Mouse (Mus musculus) midbrain, embryonic 14.5 days (tissue): ENCODE data around the gene Scmh1. TPM values are rescaled to one million over a fixed set of nuclear protein-coding genes. Genes with fewer than 3 reads are reported as not detected.
"Not testable (repeated sequence)": the region's sequence is repeated elsewhere in the genome, so short reads cannot be mapped to it uniquely, and the experiment has no call there.

Experiments used
- ATAC-seq: fragments of 200-750 bp; cut with Nextera tagmentation; 2 replicates; pipeline ENCODE4 v1.8.0; 2017; ENCODE audit warnings: moderate number of reproducible peaks, moderate library complexity; ENCODE audit not compliant: low FRiP score, low TSS enrichment
- DNase-seq: peaks from one replicate; pipeline ENCODE4 v3.0.0-alpha.2; 2015
- H3K27ac ChIP-seq: fragments of 300-500 bp; sonication (generic); replicated peaks from 2 replicates; pipeline ENCODE4 v1.5.1; 2014; ENCODE audit warnings: mild to moderate bottlenecking, low read depth, low read length, moderate library complexity
- H3K27me3 ChIP-seq: fragments of 300-500 bp; sonication (generic); 2 replicates; pipeline ENCODE4 v1.6.1; 2014; ENCODE audit warnings: low read length, control low read depth, mixed read lengths; ENCODE audit not compliant: control insufficient read depth, insufficient read depth
- H3K36me3 ChIP-seq: fragments of 300-500 bp; sonication (generic); 2 replicates; pipeline ENCODE4 v1.6.1; 2014; ENCODE audit warnings: low read length, control low read depth; ENCODE audit not compliant: control insufficient read depth, insufficient read depth
- H3K4me1 ChIP-seq: fragments of 300-500 bp; sonication (generic); 2 replicates; pipeline ENCODE4 v1.6.1; 2014; ENCODE audit warnings: mild to moderate bottlenecking, antibody characterized with exemption, low read length, control low read depth; ENCODE audit not compliant: control insufficient read depth, insufficient read depth
- H3K4me2 ChIP-seq: fragments of 300-500 bp; sonication (generic); 2 replicates; pipeline ENCODE4 v1.6.1; 2014; ENCODE audit warnings: mild to moderate bottlenecking, low read length, moderate library complexity
- H3K4me3 ChIP-seq: fragments of 300-500 bp; sonication (generic); replicated peaks from 2 replicates; pipeline ENCODE4 v1.5.1; 2014; ENCODE audit warnings: low read depth, low read length
- H3K9ac ChIP-seq: fragments of 300-500 bp; sonication (generic); replicated peaks from 2 replicates; pipeline ENCODE4 v1.6.1; 2014; ENCODE audit warnings: mild to moderate bottlenecking, low read length, moderate library complexity
- H3K9me3 ChIP-seq: fragments of 300-500 bp; sonication (generic); 2 replicates; pipeline ENCODE4 v1.6.1; 2016; ENCODE audit warnings: low read length, control low read depth, mixed read lengths; ENCODE audit not compliant: control insufficient read depth
- WGBS: fragments of 180-500 bp; shearing (Covaris S2); extraction: QIAGEN DNeasy Blood & Tissue Kit; methylation state at CpG from one replicate; pipeline ENCODE4 v1.1.7; 2014; 5-methylcytosine and 5-hydroxymethylcytosine counted together
- polyA plus RNA-seq: library from polyadenylated mRNA; unstranded; fragments of >200 nt; fragmentation: Nextera tagmentation; extraction: Ambion mirVana; gene quantifications from 2 replicates; pipeline ENCODE4 v1.2.1, GENCODE M21; 2014

The Scmh1 gene
- polyA plus RNA-seq, 1 experiment from 2014 or later = 83.4 TPM

- Histone ChIP-seq H3K4me1 (no peaks in the 10 kb centered on the region), H3K36me3 (no peaks in the 10 kb centered on the region), H3K9me3 (no peaks in the 10 kb centered on the region), H3K4me2 (no peak overlapping the region), H3K27ac (no peak overlapping the region), H3K4me3 (no peak overlapping the region), H3K27me3 (no peaks in the 10 kb centered on the region), H3K9ac (no peak overlapping the region)
- WGBS = 42% methylated on average over 3 of the region's 3 CpGs
- DNase-seq (no peak), ATAC-seq (no peak)
Observed at GRCm38 (mm10) chr4:120392748-120393147, 12.3 kb upstream of the Scmh1 start.

- Histone ChIP-seq H3K27ac (no peak overlapping the region), H3K4me2 (no peak overlapping the region), H3K36me3 (no peaks in the 10 kb centered on the region), H3K9me3 (no peaks in the 10 kb centered on the region), H3K4me3 (no peak overlapping the region), H3K9ac (no peak overlapping the region), H3K27me3 (no peaks in the 10 kb centered on the region), H3K4me1 (no peaks in the 10 kb centered on the region)
- WGBS = 81% methylated on average over 3 of the region's 3 CpGs
- DNase-seq (no peak), ATAC-seq (no peak)
Observed at GRCm38 (mm10) chr4:120400251-120400650, 4.8 kb upstream of the Scmh1 start.

- H3K27ac ChIP-seq, ATAC-seq, H3K4me3 ChIP-seq, DNase-seq, H3K27me3 ChIP-seq, H3K9me3 ChIP-seq, H3K4me2 ChIP-seq, H3K36me3 ChIP-seq, H3K9ac ChIP-seq: not testable (repeated sequence)
- peaks cover 12% of the 10 kb centered on the region for H3K4me1 ChIP-seq
Observed at GRCm38 (mm10) chr4:120402105-120402504, 3.0 kb upstream of the Scmh1 start.

- H3K9ac ChIP-seq = no peak overlapping the region
- DNase-seq = no peak
- peak overlapping the region; percentile 91; the same call in 1 of the 2 replicates for H3K27ac ChIP-seq
- peak overlapping the region; percentile 63 for H3K4me2 ChIP-seq
- peaks cover 18% of the 10 kb centered on the region for H3K4me1 ChIP-seq
- no peak for ATAC-seq
- H3K36me3 ChIP-seq = no peaks in the 10 kb centered on the region
- peak overlapping the region; percentile 91; the same call in 1 of the 2 replicates for H3K4me3 ChIP-seq
- H3K9me3 ChIP-seq = no peaks in the 10 kb centered on the region
- no peaks in the 10 kb centered on the region for H3K27me3 ChIP-seq
Observed at GRCm38 (mm10) chr4:120404247-120404646, 834 bp upstream of the Scmh1 start.

- H3K27me3 ChIP-seq = no peaks in the 10 kb centered on the region
- ATAC-seq (peak; percentile 2; the same call in 1 of the 2 replicates), DNase-seq (no peak)
- H3K4me3 ChIP-seq = peak overlapping the region; percentile 91
- H3K9me3 ChIP-seq = no peaks in the 10 kb centered on the region
- H3K4me2 ChIP-seq = peak overlapping the region; percentile 63
- peak overlapping the region; percentile 91; the same call in 1 of the 2 replicates for H3K27ac ChIP-seq
- H3K4me1 ChIP-seq = peaks cover 18% of the 10 kb centered on the region
- peak overlapping the region; percentile 98 for H3K9ac ChIP-seq
- no peaks in the 10 kb centered on the region for H3K36me3 ChIP-seq
- WGBS = 14% methylated on average over 15 of the region's 21 CpGs
Observed at GRCm38 (mm10) chr4:120404778-120405143, 320 bp upstream of the Scmh1 start.

GRCm38 (mm10) chr4:120405806-120406638 is 941 bp downstream of the Scmh1 start:
- Histone ChIP-seq H3K4me3 (peak overlapping the region; percentile 91), H3K27ac (peak overlapping the region; percentile 91), H3K4me1 (peaks cover 18% of the 10 kb centered on the region), H3K9me3 (no peaks in the 10 kb centered on the region), H3K27me3 (no peaks in the 10 kb centered on the region), H3K36me3 (no peaks in the 10 kb centered on the region), H3K9ac (peak overlapping the region; percentile 98), H3K4me2 (peak overlapping the region; percentile 63)
- WGBS = 3% methylated on average over 25 of the region's 25 CpGs
- DNase-seq (peak; percentile 62), ATAC-seq (peak; percentile 49)

- peaks cover 18% of the 10 kb centered on the region for H3K4me1 ChIP-seq
- no peaks in the 10 kb centered on the region for H3K9me3 ChIP-seq
- WGBS = 57% methylated on average over 3 of the region's 3 CpGs
- no peaks in the 10 kb centered on the region for H3K36me3 ChIP-seq
- H3K9ac ChIP-seq = peak overlapping the region; percentile 98; the same call in 1 of the 2 replicates
- peak overlapping the region; percentile 91 for H3K4me3 ChIP-seq
- H3K27me3 ChIP-seq = no peaks in the 10 kb centered on the region
- DNase-seq (no peak), ATAC-seq (no peak)
- H3K4me2 ChIP-seq = peak overlapping the region; percentile 63
- H3K27ac ChIP-seq = no peak overlapping the region
Observed at GRCm38 (mm10) chr4:120406639-120407273, 1.7 kb downstream of the Scmh1 start.

- H3K9me3 ChIP-seq = no peaks in the 10 kb centered on the region
- 88% methylated on average over 4 of the region's 4 CpGs for WGBS
- no peak overlapping the region for H3K27ac ChIP-seq
- H3K27me3 ChIP-seq = no peaks in the 10 kb centered on the region
- no peak overlapping the region for H3K4me2 ChIP-seq
- ATAC-seq = no peak
- no peaks in the 10 kb centered on the region for H3K36me3 ChIP-seq
- H3K4me1 ChIP-seq = no peaks in the 10 kb centered on the region
- H3K4me3 ChIP-seq = no peak overlapping the region
- no peak overlapping the region for H3K9ac ChIP-seq
- no peak for DNase-seq
Observed at GRCm38 (mm10) chr4:120418053-120418452, 13.0 kb downstream of the Scmh1 start.

- H3K4me1 ChIP-seq = no peaks in the 10 kb centered on the region
- DNase-seq (no peak), ATAC-seq (no peak)
- H3K36me3 ChIP-seq = no peaks in the 10 kb centered on the region
- H3K9ac ChIP-seq = no peak overlapping the region
- H3K27me3 ChIP-seq = no peaks in the 10 kb centered on the region
- H3K4me3 ChIP-seq = no peak overlapping the region
- H3K4me2 ChIP-seq = no peak overlapping the region
- no peak overlapping the region for H3K27ac ChIP-seq
- no peaks in the 10 kb centered on the region for H3K9me3 ChIP-seq
Observed at GRCm38 (mm10) chr4:120420193-120420592, 15.1 kb downstream of the Scmh1 start.
